Mouse (Mus musculus): ENCODE results near the gene C3ar1. TPM values are rescaled to one million over a fixed set of nuclear protein-coding genes. Genes with fewer than 3 reads are reported as not detected.

Gene C3ar1
- polyA plus RNA-seq, 1 experiment from 2014 or later: 2.5 TPM

GRCm38 (mm10) chr6:122810615-122811279 lies 45.2 kb downstream of the C3ar1 start:
- Histone ChIP-seq H3K9me3 (ENCODE audit: control insufficient read depth, low read length) (no peaks in the 10 kb centered on the region), H3K27ac (replicated peaks) (peak overlapping the region; percentile 100), H3K9ac (ENCODE audit: low read length) (peak overlapping the region; percentile 79), H3K4me3 (ENCODE audit: low read depth, low read length) (peak overlapping the region; percentile 63), H3K4me2 (replicated peaks; ENCODE audit: low read depth) (peak overlapping the region; percentile 56), H3K27me3 (ENCODE audit: control insufficient read depth, insufficient read depth, low read length) (no peaks in the 10 kb centered on the region), H3K36me3 (ENCODE audit: control insufficient read depth, insufficient read depth, low read length) (no peaks in the 10 kb centered on the region), H3K4me1 (replicated peaks; ENCODE audit: control insufficient read depth, insufficient read depth) (no peaks in the 10 kb centered on the region; the same call in 1 of the 2 replicates)
- TF ChIP-seq EP300 (optimal IDR thresholded peaks at IDR 0.05): peak; percentile 42
- no peak; the same call in 1 of the 2 replicates for TF ChIP-seq CTCF (IDR thresholded peaks at IDR 0.05; ENCODE audit: low read depth)
- ATAC-seq (ENCODE audit: low FRiP score, low TSS enrichment): peak; percentile 99
- DNase-seq (ENCODE audit: low spot score): peak; percentile 98
- WGBS: under 1% methylated on average over 29 of the region's 30 CpGs

- peak; percentile 9; the same call in 1 of the 2 replicates for TF ChIP-seq CTCF (IDR thresholded peaks at IDR 0.05; ENCODE audit: low read depth)
- TF ChIP-seq EP300 (optimal IDR thresholded peaks at IDR 0.05): no peak
- peak overlapping the region; percentile 59 for H3K9ac ChIP-seq (ENCODE audit: low read length)
- H3K9me3 ChIP-seq (ENCODE audit: control insufficient read depth, low read length): no peaks in the 10 kb centered on the region
- H3K36me3 ChIP-seq (ENCODE audit: control insufficient read depth, insufficient read depth, low read length): no peaks in the 10 kb centered on the region
- H3K4me1 ChIP-seq (replicated peaks; ENCODE audit: control insufficient read depth, insufficient read depth): no peaks in the 10 kb centered on the region; the same call in 1 of the 2 replicates
- DNase-seq (ENCODE audit: low spot score) (no peak), ATAC-seq (ENCODE audit: low FRiP score, low TSS enrichment) (no peak)
- H3K4me2 ChIP-seq (replicated peaks; ENCODE audit: low read depth): peak overlapping the region; percentile 55
- H3K27me3 ChIP-seq (ENCODE audit: control insufficient read depth, insufficient read depth, low read length): no peaks in the 10 kb centered on the region
- H3K4me3 ChIP-seq (ENCODE audit: low read depth, low read length): peak overlapping the region; percentile 46
- 2% methylated on average over 11 of the region's 11 CpGs for WGBS
- H3K27ac ChIP-seq (replicated peaks): peak overlapping the region; percentile 92
Measured at GRCm38 (mm10) chr6:122810022-122810614, 45.8 kb downstream of the C3ar1 start.

- H3K4me3 ChIP-seq (ENCODE audit: low read depth, low read length): no peak overlapping the region
- no peak overlapping the region for H3K4me2 ChIP-seq (replicated peaks; ENCODE audit: low read depth)
- peak; percentile 78 for ATAC-seq (ENCODE audit: low FRiP score, low TSS enrichment)
- no peak overlapping the region for H3K27ac ChIP-seq (replicated peaks)
- no peak overlapping the region for H3K9ac ChIP-seq (ENCODE audit: low read length)
- H3K27me3 ChIP-seq (ENCODE audit: control insufficient read depth, insufficient read depth, low read length): no peaks in the 10 kb centered on the region
- peak; percentile 92 for TF ChIP-seq CTCF (IDR thresholded peaks at IDR 0.05; ENCODE audit: low read depth)
- no peak for TF ChIP-seq EP300 (optimal IDR thresholded peaks at IDR 0.05)
- H3K36me3 ChIP-seq (ENCODE audit: control insufficient read depth, insufficient read depth, low read length): no peaks in the 10 kb centered on the region
- no peaks in the 10 kb centered on the region for H3K9me3 ChIP-seq (ENCODE audit: control insufficient read depth, low read length)
- peaks cover 10% of the 10 kb centered on the region; the same call in 1 of the 2 replicates for H3K4me1 ChIP-seq (replicated peaks; ENCODE audit: control insufficient read depth, insufficient read depth)
- peak; percentile 87 for DNase-seq (ENCODE audit: low spot score)
- WGBS: 15% methylated on average over 5 of the region's 5 CpGs
Measured at GRCm38 (mm10) chr6:122804418-122804817, 51.5 kb downstream of the C3ar1 start.

GRCm38 (mm10) chr6:122801801-122802514 lies 54.0 kb downstream of the C3ar1 start:
- DNase-seq (ENCODE audit: low spot score) (peak; percentile 45), ATAC-seq (ENCODE audit: low FRiP score, low TSS enrichment) (peak; percentile 56)

GRCm38 (mm10) chr6:122801301-122801800 lies 54.6 kb downstream of the C3ar1 start, which contains the start of gene Slc2a3:
TSS of gene Slc2a3 (minus strand) at chr6:122801640.
- ATAC-seq (ENCODE audit: low FRiP score, low TSS enrichment): peak; percentile 57
- Histone ChIP-seq H3K27me3 (ENCODE audit: control insufficient read depth, insufficient read depth, low read length) (no peaks in the 10 kb centered on the region), H3K36me3 (ENCODE audit: control insufficient read depth, insufficient read depth, low read length) (no peaks in the 10 kb centered on the region), H3K27ac (replicated peaks) (peak within 1 kb of the TSS; percentile 42; the same call in 1 of the 2 replicates), H3K9ac (ENCODE audit: low read length) (peak within 1 kb of the TSS; percentile 61), H3K4me3 (ENCODE audit: low read depth, low read length) (peak within 1 kb of the TSS; percentile 46), H3K9me3 (ENCODE audit: control insufficient read depth, low read length) (no peaks in the 10 kb centered on the region), H3K4me1 (replicated peaks; ENCODE audit: control insufficient read depth, insufficient read depth) (peaks cover 10% of the 10 kb centered on the region; the same call in 1 of the 2 replicates), H3K4me2 (replicated peaks; ENCODE audit: low read depth) (peak within 1 kb of the TSS; percentile 84)
- no peak for DNase-seq (ENCODE audit: low spot score)
- no peak for TF ChIP-seq CTCF (IDR thresholded peaks at IDR 0.05; ENCODE audit: low read depth)
- TF ChIP-seq EP300 (optimal IDR thresholded peaks at IDR 0.05): no peak
- under 1% methylated on average over 44 of the region's 46 CpGs for WGBS

More at GRCm38 (mm10) chr6:122801801-122802514, 54.0 kb downstream of the C3ar1 start:
- peak overlapping the region; percentile 42; the same call in 1 of the 2 replicates for H3K27ac ChIP-seq (replicated peaks)
- no peak for TF ChIP-seq EP300 (optimal IDR thresholded peaks at IDR 0.05)
- TF ChIP-seq CTCF (IDR thresholded peaks at IDR 0.05; ENCODE audit: low read depth): no peak
- peak overlapping the region; percentile 46 for H3K4me3 ChIP-seq (ENCODE audit: low read depth, low read length)
- H3K36me3 ChIP-seq (ENCODE audit: control insufficient read depth, insufficient read depth, low read length): no peaks in the 10 kb centered on the region
- H3K9me3 ChIP-seq (ENCODE audit: control insufficient read depth, low read length): no peaks in the 10 kb centered on the region
- H3K4me1 ChIP-seq (replicated peaks; ENCODE audit: control insufficient read depth, insufficient read depth): peaks cover 10% of the 10 kb centered on the region; the same call in 1 of the 2 replicates
- WGBS: 3% methylated on average over 34 of the region's 34 CpGs
- H3K9ac ChIP-seq (ENCODE audit: low read length): peak overlapping the region; percentile 61
- no peaks in the 10 kb centered on the region for H3K27me3 ChIP-seq (ENCODE audit: control insufficient read depth, insufficient read depth, low read length)
- peak overlapping the region; percentile 84 for H3K4me2 ChIP-seq (replicated peaks; ENCODE audit: low read depth)
